Mouse (Mus musculus): Measurements from ENCODE around the gene Syn3. TPM values are rescaled to one million over a fixed set of nuclear protein-coding genes. Genes with fewer than 3 reads are reported as not detected.

The Syn3 gene
- polyA plus RNA-seq, 1 experiment, result 25.2 TPM

GRCm38 (mm10) chr10:86301593-86302317 lies 196.9 kb downstream of the Syn3 start:
- TF ChIP-seq CTCF (IDR thresholded peaks at IDR 0.05; ENCODE audit: borderline replicate concordance, extremely low read depth, insufficient read depth, insufficient read length) (no peak), POLR2A (IDR thresholded peaks at IDR 0.05; ENCODE audit: borderline replicate concordance, extremely low read depth, insufficient read depth, insufficient read length, poor library complexity, severe bottlenecking) (no peak)
- no peak for DNase-seq (ENCODE audit: low read depth)

GRCm38 (mm10) chr10:86301117-86301490 lies 197.6 kb downstream of the Syn3 start:
- TF ChIP-seq POLR2A (IDR thresholded peaks at IDR 0.05; ENCODE audit: borderline replicate concordance, extremely low read depth, insufficient read depth, insufficient read length, poor library complexity, severe bottlenecking) (no peak), CTCF (IDR thresholded peaks at IDR 0.05; ENCODE audit: borderline replicate concordance, extremely low read depth, insufficient read depth, insufficient read length) (no peak)
- peak; percentile 45 for DNase-seq (ENCODE audit: low read depth)

GRCm38 (mm10) chr10:86300293-86301116 lies 198.2 kb downstream of the Syn3 start, which contains the start of gene Timp3:
Timp3 (plus strand) TSS chr10:86300372.
- TF ChIP-seq CTCF (IDR thresholded peaks at IDR 0.05; ENCODE audit: borderline replicate concordance, extremely low read depth, insufficient read depth, insufficient read length) (no peak), POLR2A (IDR thresholded peaks at IDR 0.05; ENCODE audit: borderline replicate concordance, extremely low read depth, insufficient read depth, insufficient read length, poor library complexity, severe bottlenecking) (peak; percentile 43; the same call in 1 of the 2 replicates)

GRCm38 (mm10) chr10:86299795-86300194 lies 198.9 kb downstream of the Syn3 start:
- DNase-seq (ENCODE audit: low read depth), result no peak
- TF ChIP-seq POLR2A (IDR thresholded peaks at IDR 0.05; ENCODE audit: borderline replicate concordance, extremely low read depth, insufficient read depth, insufficient read length, poor library complexity, severe bottlenecking) (no peak), CTCF (IDR thresholded peaks at IDR 0.05; ENCODE audit: borderline replicate concordance, extremely low read depth, insufficient read depth, insufficient read length) (no peak)

More at GRCm38 (mm10) chr10:86300293-86301116, 198.2 kb downstream of the Syn3 start, which contains the start of gene Timp3:
- peak; percentile 83 for DNase-seq (ENCODE audit: low read depth)

- DNase-seq (ENCODE audit: low read depth), result no peak
- TF ChIP-seq POLR2A (IDR thresholded peaks at IDR 0.05; ENCODE audit: borderline replicate concordance, extremely low read depth, insufficient read depth, insufficient read length, poor library complexity, severe bottlenecking) (no peak), CTCF (IDR thresholded peaks at IDR 0.05; ENCODE audit: borderline replicate concordance, extremely low read depth, insufficient read depth, insufficient read length) (no peak)
Measured at GRCm38 (mm10) chr10:86298326-86298725, 200.4 kb downstream of the Syn3 start.

GRCm38 (mm10) chr10:86297307-86297706 lies 201.4 kb downstream of the Syn3 start:
- TF ChIP-seq CTCF (IDR thresholded peaks at IDR 0.05; ENCODE audit: borderline replicate concordance, extremely low read depth, insufficient read depth, insufficient read length) (no peak), POLR2A (IDR thresholded peaks at IDR 0.05; ENCODE audit: borderline replicate concordance, extremely low read depth, insufficient read depth, insufficient read length, poor library complexity, severe bottlenecking) (no peak)
- no peak for DNase-seq (ENCODE audit: low read depth)

GRCm38 (mm10) chr10:86296111-86296510 lies 202.6 kb downstream of the Syn3 start:
- DNase-seq (ENCODE audit: low read depth), result peak; percentile 83
- TF ChIP-seq POLR2A (IDR thresholded peaks at IDR 0.05; ENCODE audit: borderline replicate concordance, extremely low read depth, insufficient read depth, insufficient read length, poor library complexity, severe bottlenecking) (no peak), CTCF (IDR thresholded peaks at IDR 0.05; ENCODE audit: borderline replicate concordance, extremely low read depth, insufficient read depth, insufficient read length) (peak; percentile 92)

GRCm38 (mm10) chr10:86295454-86296098 lies 203.1 kb downstream of the Syn3 start:
- no peak for DNase-seq (ENCODE audit: low read depth)
- TF ChIP-seq CTCF (IDR thresholded peaks at IDR 0.05; ENCODE audit: borderline replicate concordance, extremely low read depth, insufficient read depth, insufficient read length) (no peak), POLR2A (IDR thresholded peaks at IDR 0.05; ENCODE audit: borderline replicate concordance, extremely low read depth, insufficient read depth, insufficient read length, poor library complexity, severe bottlenecking) (no peak)

GRCm38 (mm10) chr10:86294599-86295365 lies 203.9 kb downstream of the Syn3 start:
- TF ChIP-seq POLR2A (IDR thresholded peaks at IDR 0.05; ENCODE audit: borderline replicate concordance, extremely low read depth, insufficient read depth, insufficient read length, poor library complexity, severe bottlenecking) (no peak), CTCF (IDR thresholded peaks at IDR 0.05; ENCODE audit: borderline replicate concordance, extremely low read depth, insufficient read depth, insufficient read length) (no peak)
- no peak for DNase-seq (ENCODE audit: low read depth)

- TF ChIP-seq CTCF (IDR thresholded peaks at IDR 0.05; ENCODE audit: borderline replicate concordance, extremely low read depth, insufficient read depth, insufficient read length) (no peak), POLR2A (IDR thresholded peaks at IDR 0.05; ENCODE audit: borderline replicate concordance, extremely low read depth, insufficient read depth, insufficient read length, poor library complexity, severe bottlenecking) (no peak)
Measured at GRCm38 (mm10) chr10:86293880-86294279, 204.8 kb downstream of the Syn3 start.

More at GRCm38 (mm10) chr10:86293880-86294279, 204.8 kb downstream of the Syn3 start:
- no peak for DNase-seq (ENCODE audit: low read depth)
